Mouse (Mus musculus) bone marrow macrophage, adult 2 months (primary cell): ENCODE data around the gene Sart1. TPM values are rescaled to one million over a fixed set of nuclear protein-coding genes. Genes with fewer than 3 reads are reported as not detected.
A peak's percentile ranks its signal among the peaks of the same experiment; 100 is the strongest.

Experiments
- H3K27ac ChIP-seq: 2 replicates; pipeline ENCODE4 v1.5.1; 2012; ENCODE audit warnings: low read depth, low read length; ENCODE audit not compliant: insufficient read depth
- H3K4me1 ChIP-seq: 2 replicates; pipeline ENCODE4 v1.6.1; 2012; ENCODE audit warnings: low read length; ENCODE audit not compliant: control insufficient read depth, insufficient read depth
- H3K4me3 ChIP-seq: 2 replicates; pipeline ENCODE4 v1.5.1; 2012; ENCODE audit warnings: mild to moderate bottlenecking, low read length, moderate library complexity; ENCODE audit not compliant: insufficient read depth
- CTCF ChIP-seq: IDR thresholded peaks from 2 replicates; pipeline ENCODE4 v1.5.1; 2012; ENCODE audit warnings: low read depth, mild to moderate bottlenecking, low read length, moderate library complexity
- POLR2A ChIP-seq: IDR thresholded peaks from 2 replicates; pipeline ENCODE4 v1.6.1; 2012; ENCODE audit warnings: mild to moderate bottlenecking, low read depth, low read length, borderline replicate concordance
- polyA plus RNA-seq: library from polyadenylated mRNA; stranded (reverse); fragments of >200 nt; gene quantifications from 2 replicates; pipeline ENCODE4 v1.2.4, GENCODE M21; 2012; ENCODE audit not compliant: missing spikeins, insufficient read depth, insufficient read length

The Sart1 gene
- polyA plus RNA-seq, 1 experiment = 103 TPM

- no peak overlapping the region for H3K4me3 ChIP-seq
- H3K4me1 ChIP-seq = peaks cover 13% of the 10 kb centered on the region
- H3K27ac ChIP-seq = no peak overlapping the region
- TF ChIP-seq POLR2A (no peak), CTCF (no peak)
These were observed 6.9 kb upstream of the Sart1 start for GRCm38 (mm10) chr19:5395371-5395770.

- H3K4me3 ChIP-seq = no peak overlapping the region
- no peak overlapping the region for H3K27ac ChIP-seq
- H3K4me1 ChIP-seq = peaks cover 13% of the 10 kb centered on the region
- TF ChIP-seq CTCF (no peak), POLR2A (no peak)
These were observed 5.7 kb upstream of the Sart1 start for GRCm38 (mm10) chr19:5394168-5394567.

- no peak overlapping the region for H3K4me3 ChIP-seq
- no peak overlapping the region for H3K27ac ChIP-seq
- TF ChIP-seq CTCF (no peak), POLR2A (no peak)
- H3K4me1 ChIP-seq = peaks cover 13% of the 10 kb centered on the region
These were observed 4.4 kb upstream of the Sart1 start for GRCm38 (mm10) chr19:5392892-5393291.

- no peak overlapping the region for H3K27ac ChIP-seq
- no peak for TF ChIP-seq CTCF
- TF ChIP-seq POLR2A = no peak
- H3K4me1 ChIP-seq = peaks cover 22% of the 10 kb centered on the region
- H3K4me3 ChIP-seq = peak overlapping the region; percentile 96
These were observed 1.9 kb upstream of the Sart1 start for GRCm38 (mm10) chr19:5390416-5390815.

GRCm38 (mm10) chr19:5389647-5390046 is 1.1 kb upstream of the Sart1 start:
- H3K4me1 ChIP-seq = peaks cover 15% of the 10 kb centered on the region
- peak overlapping the region; percentile 78 for H3K27ac ChIP-seq
- peak overlapping the region; percentile 96 for H3K4me3 ChIP-seq
- TF ChIP-seq CTCF (no peak), POLR2A (no peak)

- Histone ChIP-seq H3K27ac (peak overlapping the region; percentile 67), H3K4me1 (peaks cover 9% of the 10 kb centered on the region), H3K4me3 (peak overlapping the region; percentile 90)
- no peak for TF ChIP-seq POLR2A
- TF ChIP-seq CTCF = no peak
These were observed 477 bp downstream of the Sart1 start for GRCm38 (mm10) chr19:5388011-5388441.

GRCm38 (mm10) chr19:5384715-5385114 is 3.8 kb downstream of the Sart1 start:
- Histone ChIP-seq H3K4me1 (peaks cover 9% of the 10 kb centered on the region), H3K27ac (no peak overlapping the region), H3K4me3 (no peak overlapping the region)
- TF ChIP-seq CTCF (no peak), POLR2A (no peak)

GRCm38 (mm10) chr19:5383326-5383725 is 5.2 kb downstream of the Sart1 start:
- peaks cover 9% of the 10 kb centered on the region for H3K4me1 ChIP-seq
- no peak for TF ChIP-seq CTCF
- no peak for TF ChIP-seq POLR2A
- no peak overlapping the region for H3K4me3 ChIP-seq
- H3K27ac ChIP-seq = no peak overlapping the region

- no peaks in the 10 kb centered on the region for H3K4me1 ChIP-seq
- no peak overlapping the region for H3K4me3 ChIP-seq
- H3K27ac ChIP-seq = no peak overlapping the region
- no peak for TF ChIP-seq POLR2A
- TF ChIP-seq CTCF = no peak
These were observed 11.1 kb downstream of the Sart1 start for GRCm38 (mm10) chr19:5377446-5377845.

- no peaks in the 10 kb centered on the region for H3K4me1 ChIP-seq
- H3K27ac ChIP-seq = no peak overlapping the region
- TF ChIP-seq POLR2A (no peak), CTCF (no peak)
- no peak overlapping the region for H3K4me3 ChIP-seq
These were observed 13.8 kb downstream of the Sart1 start for GRCm38 (mm10) chr19:5374748-5375147.

- TF ChIP-seq CTCF (no peak), POLR2A (no peak)
- no peak overlapping the region for H3K27ac ChIP-seq
These were observed 14.3 kb downstream of the Sart1 start for GRCm38 (mm10) chr19:5374177-5374576.

More at GRCm38 (mm10) chr19:5374177-5374576, 14.3 kb downstream of the Sart1 start:
- Histone ChIP-seq H3K4me1 (no peaks in the 10 kb centered on the region), H3K4me3 (no peak overlapping the region)
